Mouse (Mus musculus) liver, adult 2 months (tissue): ENCODE measurements around the gene Idnk. TPM values are rescaled to one million over a fixed set of nuclear protein-coding genes. Genes with fewer than 3 reads are reported as not detected.

ENCODE experiments used
- DNase-seq: peaks from one replicate; pipeline ENCODE4 v3.0.0-alpha.2; 2011; ENCODE audit warnings: low read depth, low spot score; ENCODE audit errors: extremely low read depth
- H3K27ac ChIP-seq: fragments of 200-500 bp; replicated peaks from 2 replicates; pipeline ENCODE4 v1.5.1; 2012; ENCODE audit warnings: low read depth, mild to moderate bottlenecking, control low read depth, inconsistent platforms, low read length; ENCODE audit not compliant: insufficient read depth
- H3K27me3 ChIP-seq: fragments of 200-500 bp; 2 replicates; pipeline ENCODE4 v1.6.1; 2012; ENCODE audit warnings: mild to moderate bottlenecking, moderate library complexity, low read length, inconsistent platforms; ENCODE audit not compliant: control insufficient read depth, insufficient read depth
- H3K36me3 ChIP-seq: fragments of 200-500 bp; 2 replicates; pipeline ENCODE4 v1.6.1; 2012; ENCODE audit warnings: low read length, inconsistent platforms; ENCODE audit not compliant: control insufficient read depth, insufficient read depth
- H3K4me1 ChIP-seq: fragments of 200-500 bp; 2 replicates; pipeline ENCODE4 v1.6.1; 2011; ENCODE audit warnings: low read length; ENCODE audit not compliant: control insufficient read depth, insufficient read depth
- H3K4me3 ChIP-seq: fragments of 200-500 bp; 2 replicates; pipeline ENCODE4 v1.5.1; 2011; ENCODE audit warnings: low read depth, mild to moderate bottlenecking, control low read depth, low read length, moderate library complexity; ENCODE audit not compliant: insufficient read depth
- H3K79me2 ChIP-seq: fragments of 200-500 bp; 2 replicates; pipeline ENCODE4 v1.6.1; 2012; ENCODE audit warnings: inconsistent platforms, mild to moderate bottlenecking, low read length, moderate library complexity; ENCODE audit not compliant: control insufficient read depth, insufficient read depth
- H3K9ac ChIP-seq: fragments of 200-500 bp; 2 replicates; pipeline ENCODE4 v1.6.1; 2012; ENCODE audit warnings: low read depth, mild to moderate bottlenecking, control low read depth, inconsistent platforms, low read length
- CTCF ChIP-seq: fragments of 200-500 bp; IDR thresholded peaks from 2 replicates; pipeline ENCODE4 v1.5.1; 2011; ENCODE audit warnings: low read depth, low read length, control low read depth
- POLR2A ChIP-seq: fragments of 200-500 bp; IDR thresholded peaks from 2 replicates; pipeline ENCODE4 v1.6.1; 2011; ENCODE audit warnings: low read length, control low read depth; ENCODE audit not compliant: insufficient read depth; ENCODE audit errors: extremely low read depth
- WGBS: fragments of 180-500 bp; shearing (Covaris S2); methylation state at CpG from one replicate; pipeline ENCODE4 v1.1.7; 2018; 5-methylcytosine and 5-hydroxymethylcytosine counted together
- polyA plus RNA-seq: library from polyadenylated mRNA; depleted of rRNA; stranded (reverse); fragments of >200 nt; gene quantifications from 2 replicates; pipeline ENCODE4 v1.2.3, GENCODE M21; 2012; rRNA removed
- total RNA-seq: library from RNA; depleted of rRNA; stranded (reverse); fragments of >200 nt; gene quantifications from 2 replicates; pipeline ENCODE4 v1.2.3, GENCODE M21; 2014; rRNA removed

Idnk gene
- total and polyA plus RNA-seq, 2 experiments: 26.9 to 34.5 TPM

DNA sequence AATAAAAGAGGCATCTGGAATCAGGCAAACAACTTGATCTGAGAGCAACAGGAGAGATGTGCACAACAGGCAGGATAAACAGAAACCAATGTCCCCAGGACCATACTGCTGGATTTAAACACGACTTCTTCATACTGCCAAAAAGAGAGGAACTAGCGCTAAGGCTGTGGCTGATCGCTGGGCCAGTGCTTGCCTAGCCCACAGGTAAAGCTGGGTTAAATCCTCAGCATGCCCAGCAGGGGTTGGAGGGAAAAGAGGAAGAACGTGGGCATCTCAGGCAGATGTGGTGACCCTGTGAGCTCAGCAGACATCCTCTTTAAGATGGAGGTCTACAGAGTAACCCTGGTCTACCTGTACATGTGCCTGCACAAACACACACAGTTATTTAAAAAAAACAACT lies 47.5 kb downstream of the Idnk start:
- Histone ChIP-seq H3K79me2 (peaks cover 60% of the 10 kb centered on the region), H3K27ac (no peak overlapping the region), H3K9ac (no peak overlapping the region), H3K36me3 (no peaks in the 10 kb centered on the region), H3K4me3 (no peak overlapping the region), H3K4me1 (peaks cover 28% of the 10 kb centered on the region), H3K27me3 (no peaks in the 10 kb centered on the region)
- TF ChIP-seq POLR2A (no peak), CTCF (no peak)
- 41% methylated on average over 4 of the region's 4 CpGs for WGBS
- DNase-seq: no peak

DNA sequence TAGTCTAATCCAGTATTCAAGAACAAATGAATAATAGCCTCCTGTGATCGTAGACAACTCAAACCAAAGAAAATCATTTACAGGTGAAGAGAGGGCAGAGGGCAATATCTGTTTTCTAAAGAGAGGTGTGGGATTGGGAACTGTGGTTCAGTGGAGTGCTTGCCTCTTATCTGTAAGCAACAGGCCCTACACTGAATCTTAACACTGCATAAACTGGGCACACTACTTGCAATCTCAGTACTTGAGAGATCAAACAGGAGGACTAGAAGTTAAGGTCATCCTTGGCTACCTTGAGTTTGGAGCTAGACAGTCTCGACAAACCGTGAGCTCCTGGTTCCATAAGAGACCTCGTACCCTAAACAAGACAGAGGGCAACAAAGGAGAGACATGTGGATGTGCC lies 48.6 kb downstream of the Idnk start:
- 58% methylated on average over 4 of the region's 4 CpGs for WGBS
- Histone ChIP-seq H3K9ac (no peak overlapping the region), H3K4me3 (no peak overlapping the region), H3K27ac (peak overlapping the region; percentile 56), H3K4me1 (peaks cover 35% of the 10 kb centered on the region), H3K27me3 (no peaks in the 10 kb centered on the region), H3K36me3 (no peaks in the 10 kb centered on the region), H3K79me2 (peaks cover 60% of the 10 kb centered on the region)
- TF ChIP-seq CTCF: no peak
- no peak for TF ChIP-seq POLR2A
- no peak for DNase-seq

DNA sequence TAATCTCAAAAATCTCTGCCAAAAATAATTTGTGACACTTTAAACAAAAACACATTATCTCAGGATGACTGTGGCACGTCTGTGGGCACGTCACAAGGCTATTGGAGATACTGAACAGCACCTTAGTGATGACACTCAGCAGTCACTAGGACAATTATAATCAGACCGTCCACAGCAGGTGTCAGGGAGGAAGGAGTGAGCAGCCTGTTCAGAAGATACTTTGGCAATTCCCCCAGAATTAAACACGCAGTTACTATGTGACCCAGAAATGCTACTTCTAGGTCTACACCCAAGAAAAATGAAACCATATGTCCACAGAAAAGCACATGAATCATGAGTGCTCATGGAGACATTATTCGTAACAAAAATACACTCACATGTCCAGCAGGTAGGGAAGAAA lies 53.0 kb downstream of the Idnk start:
- H3K27me3 ChIP-seq: no peaks in the 10 kb centered on the region
- WGBS: 23% methylated on average over 5 of the region's 5 CpGs

DNA sequence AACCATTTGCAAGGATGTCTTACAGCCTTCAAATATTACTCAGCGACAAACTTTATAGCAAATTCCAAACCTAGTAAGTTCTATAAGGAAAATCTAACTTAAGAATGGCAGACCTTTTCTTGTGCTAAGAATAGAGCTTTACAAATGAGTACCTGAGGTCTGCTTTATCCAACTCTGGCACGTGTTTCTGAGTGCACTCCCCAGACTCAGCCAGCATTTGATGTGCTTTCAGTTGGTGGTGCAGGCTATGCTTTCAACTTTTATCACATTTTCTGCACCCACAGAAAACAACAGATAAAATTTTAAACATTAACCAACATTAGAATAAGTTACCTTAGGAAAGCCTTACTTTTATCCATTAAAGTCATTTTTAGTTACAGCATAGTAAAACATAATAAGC lies 55.1 kb downstream of the Idnk start:
- Histone ChIP-seq H3K27ac (no peak overlapping the region), H3K9ac (no peak overlapping the region), H3K36me3 (no peaks in the 10 kb centered on the region), H3K4me3 (no peak overlapping the region), H3K4me1 (peaks cover 31% of the 10 kb centered on the region), H3K79me2 (peaks cover 37% of the 10 kb centered on the region), H3K27me3 (no peaks in the 10 kb centered on the region)
- 57% methylated on average over 2 of the region's 2 CpGs for WGBS
- TF ChIP-seq CTCF (no peak), POLR2A (no peak)
- DNase-seq: no peak

More for the DNA sequence above, 53.0 kb downstream of the Idnk start:
- Histone ChIP-seq H3K36me3 (no peaks in the 10 kb centered on the region), H3K9ac (no peak overlapping the region), H3K27ac (no peak overlapping the region), H3K4me1 (peaks cover 40% of the 10 kb centered on the region), H3K79me2 (peaks cover 56% of the 10 kb centered on the region), H3K4me3 (no peak overlapping the region)
- TF ChIP-seq POLR2A (no peak), CTCF (no peak)
- DNase-seq: peak; percentile 52

DNA sequence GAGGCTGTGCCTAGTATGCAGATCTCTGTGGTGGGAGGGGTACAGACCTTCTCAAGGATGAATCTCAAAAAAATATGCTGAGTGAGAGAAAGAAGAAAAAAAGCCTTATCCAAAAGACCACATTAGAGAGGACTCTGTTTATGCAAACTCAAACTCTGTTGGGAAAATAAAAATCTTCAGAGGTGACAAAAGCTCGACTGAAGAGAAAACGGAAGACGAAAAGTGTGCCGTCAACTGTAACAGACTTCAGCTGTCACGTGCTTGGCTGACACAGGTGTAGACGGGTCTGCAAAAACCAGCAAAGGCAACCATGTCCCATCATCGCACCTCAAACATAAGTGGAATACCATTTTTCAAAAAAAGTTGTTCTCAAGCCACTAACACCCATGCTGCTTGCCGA lies 56.4 kb downstream of the Idnk start:
- Histone ChIP-seq H3K36me3 (no peaks in the 10 kb centered on the region), H3K4me1 (peaks cover 31% of the 10 kb centered on the region), H3K9ac (peak overlapping the region; percentile 36), H3K27ac (0 out of 2 replicates have a peak overlapping the region, but pooled peaks have one; percentile 23), H3K79me2 (peaks cover 33% of the 10 kb centered on the region), H3K27me3 (no peaks in the 10 kb centered on the region), H3K4me3 (peak overlapping the region; percentile 94; the same call in 1 of the 2 replicates)
- DNase-seq: peak; percentile 52
- TF ChIP-seq POLR2A (no peak), CTCF (no peak)
- 23% methylated on average over 8 of the region's 8 CpGs for WGBS

Other genes starting within 250 kb of the Idnk start
- gene Spock1, start 249.3 kb upstream of the Idnk start, total RNA-seq: not detected in 2 replicates
- gene Spock1, start 249.3 kb upstream of the Idnk start, polyA plus RNA-seq: not detected in 2 replicates
- gene Klhl3, start 44.1 kb upstream of the Idnk start, total RNA-seq: 4.0 and 4.7 TPM in 2 replicates
- 3.2 TPM in 2 replicates for gene Klhl3, start 44.1 kb upstream of the Idnk start, polyA plus RNA-seq
- gene Hnrnpa0, start 29.1 kb upstream of the Idnk start, total RNA-seq: 16.1 and 20.3 TPM in 2 replicates
- gene Hnrnpa0, start 29.1 kb upstream of the Idnk start, polyA plus RNA-seq: 35.4 and 36.0 TPM in 2 replicates
- 77.4 and 87.1 TPM in 2 replicates for gene Ubqln1, start 58.0 kb downstream of the Idnk start, total RNA-seq
- 119 and 146 TPM in 2 replicates for gene Ubqln1, start 58.0 kb downstream of the Idnk start, polyA plus RNA-seq
- 11.7 and 14.9 TPM in 2 replicates for gene Gkap1, start 118.0 kb downstream of the Idnk start, total RNA-seq
- 3.5 and 4.3 TPM in 2 replicates for gene Gkap1, start 118.0 kb downstream of the Idnk start, polyA plus RNA-seq
- under 0.01 TPM in 1 of 2 replicates, not detected in the other for gene Kif27, start 201.5 kb downstream of the Idnk start, total RNA-seq
- not detected in 2 replicates for gene Kif27, start 201.5 kb downstream of the Idnk start, polyA plus RNA-seq
- gene 2210016F16Rik, start 227.6 kb downstream of the Idnk start, total RNA-seq: 26.8 and 27.3 TPM in 2 replicates
- 19.0 and 19.3 TPM in 2 replicates for gene 2210016F16Rik, start 227.6 kb downstream of the Idnk start, polyA plus RNA-seq
- gene Rmi1, start 244.6 kb downstream of the Idnk start, total RNA-seq: 9.3 and 9.5 TPM in 2 replicates
- 5.1 and 5.4 TPM in 2 replicates for gene Rmi1, start 244.6 kb downstream of the Idnk start, polyA plus RNA-seq
- 241 and 280 TPM in 2 replicates for gene Hnrnpk, start 245.7 kb downstream of the Idnk start, total RNA-seq
- 140 and 162 TPM in 2 replicates for gene Hnrnpk, start 245.7 kb downstream of the Idnk start, polyA plus RNA-seq